Mouse (Mus musculus): ENCODE results near the gene Foxn3. TPM values are rescaled to one million over a fixed set of nuclear protein-coding genes. Genes with fewer than 3 reads are reported as not detected.

Gene Foxn3
- polyA plus RNA-seq, 1 experiment, result 71.3 TPM

DNA sequence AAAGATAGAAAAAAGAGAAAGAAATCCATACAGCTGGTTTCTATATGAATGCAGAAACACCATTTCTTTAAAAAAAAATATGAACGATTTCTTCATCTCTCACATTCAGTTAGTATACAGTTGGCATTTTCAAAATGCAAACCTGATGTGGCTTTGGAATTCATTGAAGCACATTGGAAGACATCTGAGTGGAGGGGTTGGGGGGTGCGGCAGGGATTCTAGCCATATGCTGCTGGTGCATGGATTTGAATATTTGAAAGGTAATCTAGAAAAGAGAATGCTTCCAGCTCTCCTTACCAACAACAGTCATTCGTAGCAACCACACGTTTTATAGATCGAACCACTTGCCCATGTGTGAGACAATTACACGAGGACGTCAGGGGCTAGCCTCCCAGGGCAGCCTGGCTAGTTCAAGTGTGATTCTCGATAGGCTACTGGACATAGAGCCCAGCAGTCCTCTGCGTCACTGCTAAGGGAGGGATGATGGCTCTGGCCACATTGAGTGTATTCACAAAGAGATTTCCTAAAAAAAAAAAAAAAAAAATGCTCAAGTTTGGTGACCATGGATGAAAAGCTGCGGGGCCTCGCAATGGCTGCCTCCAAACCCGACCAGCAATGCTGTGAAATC, 96.0 kb downstream of the Foxn3 start:
- DNase-seq, result no peak
- Histone ChIP-seq H3K36me3 (ENCODE audit: control insufficient read depth, insufficient read depth, low read length) (no peaks in the 10 kb centered on the region), H3K4me1 (replicated peaks; ENCODE audit: control insufficient read depth, insufficient read depth, low read length) (peaks cover 17% of the 10 kb centered on the region), H3K27me3 (ENCODE audit: control insufficient read depth, insufficient read depth, low read length) (no peaks in the 10 kb centered on the region), H3K4me3 (ENCODE audit: control insufficient read depth, insufficient read depth, low read length) (no peak overlapping the region), H3K27ac (ENCODE audit: control insufficient read depth, insufficient read depth, low read length) (no peak overlapping the region)
- WGBS, result 64% methylated on average over 12 of the region's 12 CpGs
- TF ChIP-seq CTCF (IDR thresholded peaks at IDR 0.05; ENCODE audit: borderline replicate concordance, control insufficient read depth, extremely low read depth, insufficient read depth, low read length, poor library complexity) (no peak), POLR2A (IDR thresholded peaks at IDR 0.05; ENCODE audit: control insufficient read depth, extremely low read depth, insufficient read depth, low read length, poor library complexity) (no peak)

DNA sequence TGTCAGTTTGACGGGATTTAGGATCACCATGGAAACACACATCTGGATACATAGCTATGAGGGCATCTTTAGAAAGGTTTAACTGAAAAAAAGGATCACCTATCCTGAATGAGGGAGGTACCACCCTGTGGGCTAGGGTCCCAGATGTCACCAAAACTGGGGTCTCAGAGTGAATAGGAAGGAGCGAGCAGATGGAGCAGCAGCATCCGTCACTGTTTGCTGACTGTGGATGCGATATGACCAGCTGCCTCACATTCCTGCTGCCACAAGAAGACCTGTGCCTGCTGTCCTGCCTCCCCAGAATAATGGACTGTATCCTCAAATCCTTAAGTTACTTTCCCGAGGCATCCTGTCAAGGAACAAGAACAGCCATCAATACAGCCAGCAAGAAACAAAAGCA, 97.0 kb downstream of the Foxn3 start:
- H3K27ac ChIP-seq (ENCODE audit: control insufficient read depth, insufficient read depth, low read length), result no peak overlapping the region
- H3K4me3 ChIP-seq (ENCODE audit: control insufficient read depth, insufficient read depth, low read length), result no peak overlapping the region
- peaks cover 17% of the 10 kb centered on the region for H3K4me1 ChIP-seq (replicated peaks; ENCODE audit: control insufficient read depth, insufficient read depth, low read length)
- no peak for DNase-seq
- no peak for TF ChIP-seq POLR2A (IDR thresholded peaks at IDR 0.05; ENCODE audit: control insufficient read depth, extremely low read depth, insufficient read depth, low read length, poor library complexity)
- no peak for TF ChIP-seq CTCF (IDR thresholded peaks at IDR 0.05; ENCODE audit: borderline replicate concordance, control insufficient read depth, extremely low read depth, insufficient read depth, low read length, poor library complexity)
- H3K36me3 ChIP-seq (ENCODE audit: control insufficient read depth, insufficient read depth, low read length), result no peaks in the 10 kb centered on the region
- H3K27me3 ChIP-seq (ENCODE audit: control insufficient read depth, insufficient read depth, low read length), result no peaks in the 10 kb centered on the region
- 98% methylated on average over 5 of the region's 5 CpGs for WGBS

DNA sequence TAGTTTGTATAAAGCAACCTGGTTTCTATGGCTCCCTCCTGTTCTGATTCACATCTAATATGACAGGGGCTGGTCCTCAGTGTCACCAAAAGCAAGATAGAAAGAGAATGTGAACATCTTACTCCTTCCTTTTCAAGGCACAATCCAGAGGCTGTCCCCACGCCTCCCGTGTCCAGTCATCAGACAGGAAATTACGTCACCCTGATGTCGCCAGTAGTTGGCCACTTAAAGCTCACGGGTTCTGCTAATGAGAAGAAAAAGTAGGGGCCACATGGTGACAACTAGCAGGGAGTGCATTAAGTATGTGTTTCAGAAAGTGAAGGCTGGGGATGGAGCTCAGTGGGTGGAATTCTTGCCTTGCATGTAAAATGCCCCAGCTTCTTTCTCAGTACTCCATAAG, 99.1 kb downstream of the Foxn3 start:
- WGBS, result 86% methylated on average over 5 of the region's 5 CpGs
- Histone ChIP-seq H3K27me3 (ENCODE audit: control insufficient read depth, insufficient read depth, low read length) (no peaks in the 10 kb centered on the region), H3K27ac (ENCODE audit: control insufficient read depth, insufficient read depth, low read length) (no peak overlapping the region), H3K4me3 (ENCODE audit: control insufficient read depth, insufficient read depth, low read length) (no peak overlapping the region), H3K36me3 (ENCODE audit: control insufficient read depth, insufficient read depth, low read length) (no peaks in the 10 kb centered on the region), H3K4me1 (replicated peaks; ENCODE audit: control insufficient read depth, insufficient read depth, low read length) (peaks cover 17% of the 10 kb centered on the region)
- no peak for DNase-seq
- TF ChIP-seq CTCF (IDR thresholded peaks at IDR 0.05; ENCODE audit: borderline replicate concordance, control insufficient read depth, extremely low read depth, insufficient read depth, low read length, poor library complexity), result no peak
- TF ChIP-seq POLR2A (IDR thresholded peaks at IDR 0.05; ENCODE audit: control insufficient read depth, extremely low read depth, insufficient read depth, low read length, poor library complexity), result no peak

DNA sequence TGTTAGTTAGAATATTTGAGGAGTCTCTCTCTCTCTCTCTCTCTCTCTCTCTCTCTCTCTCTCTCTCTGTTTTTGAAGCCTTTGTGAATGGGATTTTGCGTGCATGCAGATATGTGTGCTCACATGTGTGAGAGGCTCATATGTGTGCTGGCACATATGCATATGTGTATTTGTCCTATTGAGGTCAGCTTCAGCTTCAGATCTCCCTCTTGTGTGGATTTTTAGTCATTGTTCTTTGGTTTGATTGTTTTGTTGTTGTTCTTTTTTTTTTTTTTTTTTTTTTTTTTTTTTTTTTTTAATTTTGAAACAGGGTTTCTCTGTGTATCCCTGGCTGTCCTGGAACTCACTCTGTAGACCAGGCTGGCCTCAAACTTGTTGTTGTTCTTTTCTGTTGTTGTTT, 100.5 kb downstream of the Foxn3 start:
- no peak for TF ChIP-seq POLR2A (IDR thresholded peaks at IDR 0.05; ENCODE audit: control insufficient read depth, extremely low read depth, insufficient read depth, low read length, poor library complexity)
- TF ChIP-seq CTCF (IDR thresholded peaks at IDR 0.05; ENCODE audit: borderline replicate concordance, control insufficient read depth, extremely low read depth, insufficient read depth, low read length, poor library complexity), result no peak
- no peak for DNase-seq
- no peak overlapping the region for H3K27ac ChIP-seq (ENCODE audit: control insufficient read depth, insufficient read depth, low read length)
- no peak overlapping the region for H3K4me3 ChIP-seq (ENCODE audit: control insufficient read depth, insufficient read depth, low read length)
- no peaks in the 10 kb centered on the region for H3K27me3 ChIP-seq (ENCODE audit: control insufficient read depth, insufficient read depth, low read length)
- 95% methylated on average over 1 of the region's 1 CpGs for WGBS
- H3K36me3 ChIP-seq (ENCODE audit: control insufficient read depth, insufficient read depth, low read length), result no peaks in the 10 kb centered on the region
- peaks cover 5% of the 10 kb centered on the region for H3K4me1 ChIP-seq (replicated peaks; ENCODE audit: control insufficient read depth, insufficient read depth, low read length)

DNA sequence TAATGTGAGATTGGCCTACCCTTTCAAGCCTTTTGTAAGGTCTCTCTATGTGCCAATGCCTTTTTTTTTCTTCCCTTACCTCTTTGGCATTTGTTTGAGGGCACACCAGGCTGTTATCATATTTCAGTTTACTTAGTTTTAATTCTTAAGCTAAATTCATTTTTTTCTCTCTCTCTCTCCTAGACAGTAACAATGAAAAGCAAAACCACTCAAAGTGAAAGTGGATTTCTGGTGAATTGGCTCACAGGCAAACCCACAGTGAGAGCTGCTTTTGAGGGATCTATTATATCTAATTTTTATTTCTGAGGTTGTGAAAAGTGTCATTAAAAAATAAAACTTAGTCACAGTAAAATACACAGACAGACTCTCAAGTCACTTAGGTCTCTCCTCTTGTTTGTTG, 101.1 kb downstream of the Foxn3 start:
- Histone ChIP-seq H3K36me3 (ENCODE audit: control insufficient read depth, insufficient read depth, low read length) (no peaks in the 10 kb centered on the region), H3K4me3 (ENCODE audit: control insufficient read depth, insufficient read depth, low read length) (no peak overlapping the region), H3K27me3 (ENCODE audit: control insufficient read depth, insufficient read depth, low read length) (no peaks in the 10 kb centered on the region), H3K4me1 (replicated peaks; ENCODE audit: control insufficient read depth, insufficient read depth, low read length) (no peaks in the 10 kb centered on the region), H3K27ac (ENCODE audit: control insufficient read depth, insufficient read depth, low read length) (no peak overlapping the region)
- no peak for DNase-seq
- TF ChIP-seq POLR2A (IDR thresholded peaks at IDR 0.05; ENCODE audit: control insufficient read depth, extremely low read depth, insufficient read depth, low read length, poor library complexity), result no peak
- TF ChIP-seq CTCF (IDR thresholded peaks at IDR 0.05; ENCODE audit: borderline replicate concordance, control insufficient read depth, extremely low read depth, insufficient read depth, low read length, poor library complexity), result no peak

DNA sequence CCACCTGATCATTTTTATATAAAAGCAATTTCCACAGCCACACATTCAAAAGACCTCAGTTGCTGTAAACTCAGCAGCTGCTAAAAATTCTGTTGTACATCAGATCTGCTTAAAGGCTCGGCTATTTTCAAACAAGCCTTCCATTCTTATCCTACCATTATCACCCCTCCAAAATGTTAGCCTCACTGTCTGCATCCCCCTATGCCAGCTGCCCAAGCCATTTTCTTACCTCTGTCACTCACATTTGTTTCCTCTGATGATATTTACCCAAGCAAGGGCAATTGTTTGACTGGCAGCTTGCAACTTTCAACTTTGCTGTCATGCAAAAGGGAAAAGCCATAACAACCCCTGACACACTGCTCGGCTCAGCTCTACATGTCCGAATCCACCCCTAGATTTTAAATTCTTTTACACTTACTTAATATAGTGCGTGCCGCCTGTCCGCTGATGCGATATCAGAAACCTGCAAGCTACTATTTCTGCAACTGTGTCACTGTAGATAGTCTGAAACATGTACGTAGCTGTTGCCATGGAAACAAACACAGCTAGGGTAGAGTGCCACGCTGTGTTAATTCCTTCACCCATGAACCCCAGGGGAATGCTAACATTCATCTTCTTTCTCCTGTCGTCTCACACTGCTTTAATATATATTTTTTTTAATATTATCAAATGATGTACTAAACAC, 105.7 kb downstream of the Foxn3 start:
- no peaks in the 10 kb centered on the region for H3K36me3 ChIP-seq (ENCODE audit: control insufficient read depth, insufficient read depth, low read length)
- DNase-seq, result no peak
- H3K27me3 ChIP-seq (ENCODE audit: control insufficient read depth, insufficient read depth, low read length), result no peaks in the 10 kb centered on the region
- no peak for TF ChIP-seq CTCF (IDR thresholded peaks at IDR 0.05; ENCODE audit: borderline replicate concordance, control insufficient read depth, extremely low read depth, insufficient read depth, low read length, poor library complexity)
- TF ChIP-seq POLR2A (IDR thresholded peaks at IDR 0.05; ENCODE audit: control insufficient read depth, extremely low read depth, insufficient read depth, low read length, poor library complexity), result no peak
- WGBS, result 92% methylated on average over 10 of the region's 10 CpGs
- H3K4me3 ChIP-seq (ENCODE audit: control insufficient read depth, insufficient read depth, low read length), result no peak overlapping the region
- H3K27ac ChIP-seq (ENCODE audit: control insufficient read depth, insufficient read depth, low read length), result no peak overlapping the region
- no peaks in the 10 kb centered on the region for H3K4me1 ChIP-seq (replicated peaks; ENCODE audit: control insufficient read depth, insufficient read depth, low read length)

Data from thymus, adult 2 months (tissue).